Mouse (Mus musculus) MEL (cell line): ENCODE results near the gene Cuta.

Source experiments
- CHD2 ChIP-seq: IDR thresholded peaks from 2 replicates; pipeline ENCODE4 v1.6.1; 2011; ENCODE audit warnings: low read length, improper control_type of control experiment
- ELF1 ChIP-seq: IDR thresholded peaks from 2 replicates; pipeline ENCODE4 v1.6.1; 2014; ENCODE audit warnings: low read depth, mild to moderate bottlenecking, inconsistent platforms, low read length, improper control_type of control experiment, moderate library complexity
- HCFC1 ChIP-seq: IDR thresholded peaks from 2 replicates; pipeline ENCODE4 v1.6.1; 2012; ENCODE audit warnings: low read depth, mild to moderate bottlenecking, inconsistent platforms, low read length, improper control_type of control experiment, moderate library complexity
- MYC ChIP-seq: IDR thresholded peaks from 2 replicates; pipeline ENCODE4 v1.6.1; 2011; ENCODE audit warnings: low read depth, mild to moderate bottlenecking, low read length, improper control_type of control experiment, moderate library complexity
- SMC3 ChIP-seq: IDR thresholded peaks from 2 replicates; pipeline ENCODE4 v1.6.1; 2011; ENCODE audit warnings: low read depth, low read length, improper control_type of control experiment
- ZNF384 ChIP-seq: IDR thresholded peaks from 2 replicates; pipeline ENCODE4 v1.6.1; 2012; ENCODE audit warnings: low read depth, mild to moderate bottlenecking, inconsistent platforms, low read length, improper control_type of control experiment

DNA sequence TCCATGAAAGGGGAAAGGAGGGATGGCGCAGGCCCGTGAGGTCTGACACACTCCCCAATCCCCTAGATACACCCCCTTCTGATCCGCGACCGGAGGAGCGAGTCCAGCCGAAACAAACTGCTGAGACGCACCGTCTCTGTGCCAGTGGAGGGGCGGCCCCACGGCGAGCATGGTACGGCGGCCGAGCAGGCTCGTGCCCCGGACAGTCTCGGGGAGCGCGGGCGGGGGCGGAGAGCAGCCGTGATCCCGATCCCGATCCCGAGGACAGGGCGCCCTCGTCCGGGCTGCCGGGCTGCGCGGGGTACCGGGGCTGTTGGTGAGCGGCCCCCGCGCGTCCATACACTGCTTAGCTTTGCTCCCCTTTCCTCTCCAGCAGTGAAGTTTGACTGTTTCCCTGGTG, 7.2 kb upstream of the Cuta start:
- no peak for TF ChIP-seq MYC
- no peak for TF ChIP-seq ELF1
- no peak for TF ChIP-seq CHD2
- no peak for TF ChIP-seq SMC3
- TF ChIP-seq HCFC1, result no peak
- TF ChIP-seq ZNF384, result no peak
